Mouse (Mus musculus) hindbrain, embryonic 12.5 days (tissue): Measurements from ENCODE around the gene Crip1. TPM values are rescaled to one million over a fixed set of nuclear protein-coding genes. Genes with fewer than 3 reads are reported as not detected.
A peak's percentile ranks its signal among the peaks of the same experiment; 100 is the strongest.

ENCODE experiments used
- ATAC-seq: fragments of 200-750 bp; cut with Nextera tagmentation; 2 replicates; pipeline ENCODE4 v1.8.0; 2017; ENCODE audit warnings: moderate TSS enrichment; ENCODE audit not compliant: low FRiP score
- H3K27ac ChIP-seq: fragments of 300-500 bp; sonication (generic); 2 replicates; pipeline ENCODE4 v1.5.1; 2016; ENCODE audit warnings: mild to moderate bottlenecking
- H3K27me3 ChIP-seq: fragments of 300-500 bp; sonication (generic); 2 replicates; pipeline ENCODE4 v1.6.1; 2016; ENCODE audit warnings: mild to moderate bottlenecking
- H3K36me3 ChIP-seq: fragments of 300-500 bp; sonication (generic); 2 replicates; pipeline ENCODE4 v1.6.1; 2016; ENCODE audit warnings: mild to moderate bottlenecking
- H3K4me1 ChIP-seq: fragments of 300-500 bp; sonication (generic); 2 replicates; pipeline ENCODE4 v1.6.1; 2016
- H3K4me2 ChIP-seq: fragments of 300-500 bp; sonication (generic); replicated peaks from 2 replicates; pipeline ENCODE4 v1.6.1; 2016; ENCODE audit warnings: mild to moderate bottlenecking
- H3K4me3 ChIP-seq: fragments of 300-500 bp; sonication (generic); 2 replicates; pipeline ENCODE4 v1.5.1; 2016; ENCODE audit warnings: mild to moderate bottlenecking
- H3K9ac ChIP-seq: fragments of 300-500 bp; sonication (generic); 2 replicates; pipeline ENCODE4 v1.6.1; 2016; ENCODE audit warnings: mild to moderate bottlenecking, moderate library complexity
- H3K9me3 ChIP-seq: fragments of 300-500 bp; sonication (generic); replicated peaks from 2 replicates; pipeline ENCODE4 v1.6.1; 2016; ENCODE audit warnings: mild to moderate bottlenecking
- WGBS: fragments of 180-500 bp; shearing (Covaris S2); methylation state at CpG from one replicate; pipeline ENCODE4 v1.1.7; 2016; 5-methylcytosine and 5-hydroxymethylcytosine counted together
- polyA plus RNA-seq: library from polyadenylated mRNA; unstranded; fragments of >200 nt; fragmentation: Nextera tagmentation; extraction: Ambion mirVana; gene quantifications from 2 replicates; pipeline ENCODE4 v1.2.1, GENCODE M21; 2016

Crip1 gene
- polyA plus RNA-seq, 1 experiment from 2014 or later = 90.8 TPM

DNA sequence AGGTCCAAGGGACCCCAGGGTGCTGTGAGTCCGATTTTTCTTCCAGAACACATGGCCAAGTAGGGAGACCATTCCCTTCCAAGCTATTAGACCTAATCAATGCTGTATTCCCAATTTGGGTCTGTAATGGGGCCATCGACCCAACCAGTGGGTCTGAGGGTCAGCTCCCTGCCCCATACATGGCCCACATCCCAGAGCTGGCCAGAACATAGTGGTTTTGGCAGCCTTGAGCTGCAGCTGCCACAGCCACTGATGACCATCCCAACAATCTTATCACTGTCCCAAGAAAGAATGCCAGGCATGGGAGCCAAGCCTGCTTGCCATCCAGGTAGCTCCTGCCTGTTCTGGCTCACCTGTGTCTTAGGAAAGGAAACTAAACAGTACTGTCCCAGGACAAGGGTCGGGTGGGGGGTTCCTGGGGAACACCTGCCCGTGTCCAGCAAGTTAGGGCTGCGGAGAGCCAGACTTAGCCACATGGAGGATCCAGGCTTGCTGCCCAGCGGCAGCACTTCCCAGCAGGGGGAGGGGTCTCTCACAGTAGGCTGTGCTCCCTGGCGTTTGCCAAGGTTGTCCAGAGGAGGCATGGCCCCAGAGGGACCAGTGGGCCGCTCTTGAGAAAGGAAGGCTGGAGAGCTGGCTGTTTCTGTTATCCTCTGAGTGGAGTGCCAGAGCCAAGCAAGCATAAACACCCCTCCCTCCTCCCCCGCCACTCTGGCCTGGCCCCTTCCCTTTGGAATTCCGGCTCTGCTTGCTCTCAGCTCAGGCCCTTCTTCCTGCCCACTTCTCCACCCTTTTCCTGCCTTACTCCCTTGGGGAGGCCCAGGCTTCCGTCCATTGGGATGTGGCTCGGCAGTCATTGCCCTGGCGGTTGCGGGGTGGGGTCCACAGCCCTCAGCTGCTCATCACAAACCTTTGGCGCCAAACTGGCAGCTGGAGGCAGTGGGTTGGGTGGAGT is 3.8 kb upstream of the Crip1 start:
- peak overlapping the region; percentile 52 for H3K27ac ChIP-seq
- H3K9me3 ChIP-seq = no peaks in the 10 kb centered on the region
- H3K4me2 ChIP-seq = peak overlapping the region; percentile 72
- H3K9ac ChIP-seq = peak overlapping the region; percentile 66
- H3K4me3 ChIP-seq = peak overlapping the region; percentile 64
- peaks cover 58% of the 10 kb centered on the region for H3K4me1 ChIP-seq
- no peak for ATAC-seq
- WGBS = 22% methylated on average over 15 of the region's 15 CpGs
- H3K27me3 ChIP-seq = peaks cover 19% of the 10 kb centered on the region; the same call in 1 of the 2 replicates
- H3K36me3 ChIP-seq = peaks cover 33% of the 10 kb centered on the region

DNA sequence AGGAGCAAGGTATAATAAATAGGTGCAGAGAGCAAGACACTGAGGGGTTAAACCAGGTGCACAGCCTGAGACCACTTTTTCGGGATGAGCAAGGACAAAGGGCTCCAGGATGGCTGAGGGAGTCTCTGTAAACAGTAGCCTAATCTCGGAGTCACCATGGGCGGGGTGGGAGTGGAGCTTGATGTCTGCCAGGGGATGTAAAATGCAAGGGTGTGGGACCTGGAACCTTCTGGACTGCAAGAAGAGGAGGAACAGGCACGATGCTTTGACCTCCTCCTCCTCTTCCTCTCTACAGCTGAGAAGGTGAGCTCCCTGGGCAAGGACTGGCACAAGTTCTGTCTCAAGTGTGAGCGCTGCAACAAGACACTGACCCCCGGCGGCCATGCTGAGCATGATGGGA is 3.0 kb upstream of the Crip1 start:
- peak overlapping the region; percentile 66 for H3K9ac ChIP-seq
- peaks cover 19% of the 10 kb centered on the region; the same call in 1 of the 2 replicates for H3K27me3 ChIP-seq
- H3K4me1 ChIP-seq = peaks cover 60% of the 10 kb centered on the region
- no peak for ATAC-seq
- peak overlapping the region; percentile 64; the same call in 1 of the 2 replicates for H3K4me3 ChIP-seq
- peak overlapping the region; percentile 72 for H3K4me2 ChIP-seq
- no peaks in the 10 kb centered on the region for H3K9me3 ChIP-seq
- 0 out of 2 replicates have a peak overlapping the region, but pooled peaks have one; percentile 52 for H3K27ac ChIP-seq
- H3K36me3 ChIP-seq = peaks cover 28% of the 10 kb centered on the region
- WGBS = 68% methylated on average over 7 of the region's 7 CpGs

DNA sequence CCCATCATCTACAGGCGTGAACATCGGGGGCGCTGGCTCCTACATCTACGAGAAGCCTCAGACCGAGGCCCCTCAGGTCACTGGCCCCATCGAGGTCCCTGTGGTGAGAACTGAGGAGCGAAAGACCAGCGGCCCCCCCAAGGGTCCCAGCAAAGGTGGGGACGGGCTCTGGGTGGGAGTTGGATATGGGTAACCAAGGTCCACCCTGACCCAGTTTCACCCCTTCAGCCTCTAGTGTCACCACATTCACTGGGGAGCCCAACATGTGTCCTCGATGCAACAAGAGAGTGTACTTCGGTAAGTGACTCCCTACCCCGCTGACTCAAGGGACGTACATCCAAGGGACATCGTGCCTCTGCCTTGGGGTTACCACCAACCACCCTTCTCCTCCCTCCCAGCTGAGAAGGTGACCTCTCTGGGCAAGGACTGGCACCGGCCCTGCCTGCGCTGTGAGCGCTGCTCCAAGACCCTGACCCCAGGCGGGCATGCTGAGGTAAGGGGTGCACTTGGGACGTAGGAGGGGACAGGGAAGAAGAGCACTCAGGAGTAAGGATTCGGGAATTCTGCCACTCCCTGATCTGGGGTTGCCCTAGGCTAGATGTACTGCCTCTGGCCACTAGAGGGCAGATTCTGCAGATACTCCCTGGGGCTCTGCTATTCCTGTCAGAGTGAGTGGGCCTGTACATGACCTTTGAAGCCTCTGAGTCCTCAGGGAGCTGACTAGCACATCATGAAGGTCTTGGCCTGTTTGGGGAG is 1.9 kb upstream of the Crip1 start:
- no peak for ATAC-seq
- Histone ChIP-seq H3K9ac (no peak overlapping the region), H3K36me3 (peaks cover 26% of the 10 kb centered on the region), H3K9me3 (no peaks in the 10 kb centered on the region), H3K27ac (no peak overlapping the region), H3K4me3 (no peak overlapping the region), H3K4me2 (no peak overlapping the region), H3K4me1 (peaks cover 58% of the 10 kb centered on the region), H3K27me3 (peaks cover 21% of the 10 kb centered on the region)
- WGBS = 77% methylated on average over 20 of the region's 20 CpGs

DNA sequence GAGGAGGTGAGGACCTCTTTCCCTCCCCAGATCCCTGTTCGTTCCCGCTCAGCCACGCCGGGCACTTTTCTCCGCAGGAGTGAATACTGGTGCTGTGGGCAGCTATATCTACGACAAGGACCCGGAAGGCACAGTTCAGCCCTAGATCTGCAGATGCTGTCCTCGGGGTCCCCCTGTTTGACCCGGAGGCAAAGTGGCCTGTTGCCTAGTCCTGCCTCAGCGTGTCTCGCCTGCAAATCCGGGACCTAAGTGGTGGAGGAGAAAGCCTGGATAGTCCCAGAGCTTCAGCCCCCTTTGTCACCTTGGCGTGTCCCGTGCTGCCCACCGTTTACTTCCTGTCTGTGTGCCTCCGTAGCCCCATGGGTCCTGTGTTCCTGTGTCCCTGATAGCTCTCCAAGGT is 1.2 kb upstream of the Crip1 start:
- WGBS = 94% methylated on average over 16 of the region's 16 CpGs
- Histone ChIP-seq H3K4me3 (no peak overlapping the region), H3K36me3 (peaks cover 26% of the 10 kb centered on the region), H3K27ac (no peak overlapping the region), H3K9me3 (no peaks in the 10 kb centered on the region), H3K4me1 (peaks cover 51% of the 10 kb centered on the region), H3K9ac (no peak overlapping the region), H3K27me3 (peaks cover 28% of the 10 kb centered on the region), H3K4me2 (no peak overlapping the region)
- no peak for ATAC-seq

DNA sequence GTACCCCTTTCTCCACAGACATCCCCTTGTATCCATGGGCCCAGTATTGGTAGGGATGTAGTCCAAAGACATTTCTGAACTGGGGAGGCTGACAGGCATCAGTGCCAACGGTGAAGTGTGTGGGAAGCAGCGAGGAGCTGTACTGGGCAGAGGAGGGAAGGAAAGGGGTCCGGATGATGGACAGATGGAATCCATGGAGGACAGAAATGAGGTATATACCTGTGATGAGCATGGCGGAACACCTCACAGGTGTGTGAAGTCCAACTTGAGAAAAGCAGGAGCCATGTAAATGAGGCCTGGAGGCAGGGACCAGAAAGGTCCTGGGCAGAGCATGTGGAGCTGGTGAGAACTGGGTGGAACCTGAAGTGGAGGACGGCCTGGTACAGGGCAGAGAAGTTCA is 525 bp upstream of the Crip1 start:
- peaks cover 50% of the 10 kb centered on the region for H3K4me1 ChIP-seq
- H3K9me3 ChIP-seq = no peaks in the 10 kb centered on the region
- peaks cover 35% of the 10 kb centered on the region for H3K27me3 ChIP-seq
- H3K4me3 ChIP-seq = no peak overlapping the region
- no peak overlapping the region for H3K4me2 ChIP-seq
- peaks cover 26% of the 10 kb centered on the region for H3K36me3 ChIP-seq
- no peak overlapping the region for H3K9ac ChIP-seq
- ATAC-seq = peak; percentile 17; the same call in 1 of the 2 replicates
- H3K27ac ChIP-seq = no peak overlapping the region
- WGBS = 85% methylated on average over 5 of the region's 5 CpGs

DNA sequence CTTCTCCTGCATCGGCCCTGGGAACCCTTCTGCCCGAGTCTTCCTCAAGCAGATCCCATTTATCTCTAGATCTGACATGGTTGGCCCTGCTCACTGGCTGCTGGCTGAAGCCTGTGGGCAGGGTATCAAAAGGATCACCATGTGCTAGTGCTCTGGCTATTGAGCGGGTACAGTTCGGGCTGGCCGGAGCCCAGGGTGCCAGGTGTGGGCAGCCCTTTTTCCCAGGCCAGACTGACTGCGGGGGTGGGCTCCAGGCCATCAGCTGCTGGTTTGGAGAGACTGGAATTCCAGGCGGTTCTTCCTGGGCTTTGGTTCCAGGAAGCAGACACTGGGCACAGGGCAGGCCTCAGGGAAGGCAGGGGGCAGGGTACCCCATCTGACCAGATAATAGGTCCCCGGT is 1.4 kb downstream of the Crip1 start:
- no peak overlapping the region for H3K4me2 ChIP-seq
- peaks cover 44% of the 10 kb centered on the region for H3K27me3 ChIP-seq
- 81% methylated on average over 8 of the region's 8 CpGs for WGBS
- no peaks in the 10 kb centered on the region for H3K9me3 ChIP-seq
- H3K4me1 ChIP-seq = peaks cover 48% of the 10 kb centered on the region
- H3K36me3 ChIP-seq = peaks cover 26% of the 10 kb centered on the region
- no peak overlapping the region for H3K27ac ChIP-seq
- H3K4me3 ChIP-seq = no peak overlapping the region
- ATAC-seq = no peak
- no peak overlapping the region for H3K9ac ChIP-seq

DNA sequence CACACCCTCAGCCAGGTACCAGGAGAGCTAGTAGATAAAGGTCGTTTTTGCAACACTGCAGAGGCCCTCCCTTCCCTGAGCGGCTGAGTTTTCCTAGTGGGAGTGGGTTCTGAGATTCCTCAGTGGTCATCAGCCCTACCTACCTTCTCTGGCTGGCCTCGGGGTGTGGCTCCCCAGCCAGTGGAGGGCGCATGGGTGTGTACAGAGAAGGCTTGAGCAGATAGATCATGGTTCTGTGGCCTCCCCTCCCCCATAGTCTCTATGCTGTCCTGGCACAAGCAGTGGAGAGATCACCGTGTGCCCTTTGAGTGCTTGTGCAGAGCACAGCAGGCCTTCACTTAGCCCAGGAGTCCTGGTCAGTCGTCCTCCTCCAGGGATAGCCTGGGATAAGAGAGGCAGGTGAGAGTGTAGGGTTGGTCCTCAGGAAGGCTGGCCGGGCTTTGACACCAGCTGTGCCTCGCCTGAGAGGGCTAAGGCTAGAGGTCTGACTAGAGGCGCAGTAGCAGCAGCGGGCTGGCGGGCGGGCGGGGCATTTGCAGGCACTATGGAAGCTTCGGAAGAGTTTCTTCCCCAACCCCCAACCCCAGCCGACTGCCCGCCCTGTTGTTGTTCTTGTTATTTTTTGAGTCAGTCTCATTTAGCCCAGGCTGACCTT is 2.4 kb downstream of the Crip1 start:
- peaks cover 24% of the 10 kb centered on the region for H3K36me3 ChIP-seq
- ATAC-seq = no peak
- peaks cover 38% of the 10 kb centered on the region for H3K4me1 ChIP-seq
- no peak overlapping the region for H3K27ac ChIP-seq
- H3K4me2 ChIP-seq = no peak overlapping the region
- H3K9me3 ChIP-seq = no peaks in the 10 kb centered on the region
- no peak overlapping the region for H3K9ac ChIP-seq
- no peak overlapping the region for H3K4me3 ChIP-seq
- H3K27me3 ChIP-seq = peaks cover 51% of the 10 kb centered on the region
- WGBS = 43% methylated on average over 16 of the region's 16 CpGs

DNA sequence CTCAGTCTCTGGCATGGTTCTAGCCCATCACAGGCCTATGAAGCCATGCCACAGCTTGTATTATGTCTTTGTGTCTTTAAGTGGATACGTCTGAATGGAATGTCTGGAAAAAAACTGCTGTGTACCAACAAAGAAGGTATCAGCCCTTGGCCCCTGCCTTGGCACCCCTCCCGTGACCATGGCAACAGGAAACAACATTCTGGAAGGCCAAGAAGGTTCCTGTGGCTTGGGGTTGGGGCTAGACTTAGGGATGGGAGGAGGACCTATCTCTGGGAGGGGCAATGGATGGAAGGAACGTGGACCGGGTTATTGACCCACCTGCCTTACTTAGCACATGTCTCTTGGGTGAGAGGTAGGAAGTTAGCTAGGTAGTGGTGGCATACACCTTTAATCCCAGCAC is 3.2 kb downstream of the Crip1 start:
- WGBS = 55% methylated on average over 4 of the region's 4 CpGs

DNA sequence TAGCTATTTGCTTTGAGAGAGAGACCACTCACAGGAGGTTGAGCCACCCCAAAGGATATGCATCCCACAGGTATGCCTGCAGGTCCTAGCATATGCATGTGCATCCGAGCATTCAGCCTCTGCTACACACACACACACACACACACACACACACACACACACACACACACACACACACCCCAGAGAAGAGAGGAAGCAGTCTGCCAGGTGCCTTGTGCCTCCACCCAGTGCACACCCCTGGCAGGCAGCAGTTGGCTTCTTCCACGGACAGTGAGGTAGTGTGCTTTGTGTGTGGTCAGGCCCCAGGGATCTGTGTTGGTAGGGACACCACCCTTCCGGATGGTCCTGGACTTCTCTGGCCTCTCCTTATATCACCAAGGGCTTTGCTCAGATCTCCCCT is 3.8 kb downstream of the Crip1 start:
- H3K27me3 ChIP-seq = peaks cover 61% of the 10 kb centered on the region
- no peak for ATAC-seq
- H3K4me1 ChIP-seq = peaks cover 39% of the 10 kb centered on the region
- 77% methylated on average over 3 of the region's 3 CpGs for WGBS
- no peaks in the 10 kb centered on the region for H3K9me3 ChIP-seq
- no peak overlapping the region for H3K9ac ChIP-seq
- peaks cover 10% of the 10 kb centered on the region for H3K36me3 ChIP-seq
- no peak overlapping the region for H3K4me2 ChIP-seq
- H3K27ac ChIP-seq = no peak overlapping the region
- no peak overlapping the region for H3K4me3 ChIP-seq

More for the DNA sequence above, 3.2 kb downstream of the Crip1 start:
- no peak for ATAC-seq
- Histone ChIP-seq H3K9me3 (no peaks in the 10 kb centered on the region), H3K27ac (no peak overlapping the region), H3K9ac (no peak overlapping the region), H3K4me1 (peaks cover 38% of the 10 kb centered on the region), H3K27me3 (peaks cover 59% of the 10 kb centered on the region), H3K36me3 (peaks cover 16% of the 10 kb centered on the region), H3K4me2 (no peak overlapping the region), H3K4me3 (no peak overlapping the region)

DNA sequence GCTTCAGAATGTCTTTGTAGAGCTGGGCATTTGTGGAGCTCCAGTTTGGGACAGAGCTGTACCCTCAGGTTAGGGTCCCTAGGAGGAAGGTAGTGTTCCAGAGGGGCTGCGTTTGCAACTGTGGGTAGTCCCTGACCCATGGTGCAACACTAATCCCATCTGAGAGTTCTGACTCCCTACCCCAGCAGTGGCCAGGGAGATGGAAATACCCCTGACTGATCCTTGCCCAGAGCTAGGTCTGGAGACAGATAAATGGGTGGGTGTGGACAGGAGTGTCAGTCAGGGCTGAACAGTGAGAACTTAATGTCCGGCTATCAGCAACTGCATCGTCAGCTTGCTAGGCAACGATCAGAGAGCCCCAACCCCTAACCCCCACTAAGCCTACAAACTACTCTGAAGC is 4.5 kb downstream of the Crip1 start:
- peaks cover 45% of the 10 kb centered on the region for H3K4me1 ChIP-seq

DNA sequence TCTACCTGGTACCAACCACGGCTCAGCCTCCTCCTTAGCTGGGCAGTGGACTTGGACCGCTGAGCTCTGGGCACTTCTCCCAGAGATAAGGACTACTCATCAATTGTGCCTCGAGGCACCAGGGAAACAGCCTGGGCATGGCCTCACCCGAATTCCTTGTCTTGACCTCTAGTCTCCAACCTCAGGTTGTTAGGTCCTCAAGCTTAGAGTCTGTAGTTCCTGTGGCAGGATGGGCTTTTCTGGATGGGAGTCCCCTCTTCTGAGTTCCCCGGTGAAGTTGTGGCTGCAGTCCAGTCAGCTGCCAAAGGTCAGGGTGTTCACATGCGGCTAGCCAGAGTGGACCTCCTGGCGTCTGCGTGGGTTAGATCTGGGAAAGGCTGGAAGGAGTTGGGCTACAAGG is 4.9 kb downstream of the Crip1 start:
- Histone ChIP-seq H3K4me1 (peaks cover 43% of the 10 kb centered on the region), H3K27ac (no peak overlapping the region)
- WGBS = 80% methylated on average over 8 of the region's 8 CpGs

More for the DNA sequence above, 4.5 kb downstream of the Crip1 start:
- ATAC-seq = no peak
- Histone ChIP-seq H3K9me3 (no peaks in the 10 kb centered on the region), H3K27ac (no peak overlapping the region), H3K9ac (no peak overlapping the region), H3K36me3 (peaks cover 3% of the 10 kb centered on the region), H3K27me3 (peaks cover 57% of the 10 kb centered on the region), H3K4me3 (no peak overlapping the region), H3K4me2 (no peak overlapping the region)
- 83% methylated on average over 4 of the region's 4 CpGs for WGBS

More for the DNA sequence above, 4.9 kb downstream of the Crip1 start:
- no peaks in the 10 kb centered on the region for H3K9me3 ChIP-seq
- ATAC-seq = no peak
- no peak overlapping the region for H3K9ac ChIP-seq
- peaks cover 57% of the 10 kb centered on the region for H3K27me3 ChIP-seq
- no peaks in the 10 kb centered on the region for H3K36me3 ChIP-seq
- no peak overlapping the region for H3K4me3 ChIP-seq
- peak overlapping the region; percentile 70 for H3K4me2 ChIP-seq
